Mouse (Mus musculus): ENCODE data around the gene Lrrc28.

Lrrc28 gene

DNA sequence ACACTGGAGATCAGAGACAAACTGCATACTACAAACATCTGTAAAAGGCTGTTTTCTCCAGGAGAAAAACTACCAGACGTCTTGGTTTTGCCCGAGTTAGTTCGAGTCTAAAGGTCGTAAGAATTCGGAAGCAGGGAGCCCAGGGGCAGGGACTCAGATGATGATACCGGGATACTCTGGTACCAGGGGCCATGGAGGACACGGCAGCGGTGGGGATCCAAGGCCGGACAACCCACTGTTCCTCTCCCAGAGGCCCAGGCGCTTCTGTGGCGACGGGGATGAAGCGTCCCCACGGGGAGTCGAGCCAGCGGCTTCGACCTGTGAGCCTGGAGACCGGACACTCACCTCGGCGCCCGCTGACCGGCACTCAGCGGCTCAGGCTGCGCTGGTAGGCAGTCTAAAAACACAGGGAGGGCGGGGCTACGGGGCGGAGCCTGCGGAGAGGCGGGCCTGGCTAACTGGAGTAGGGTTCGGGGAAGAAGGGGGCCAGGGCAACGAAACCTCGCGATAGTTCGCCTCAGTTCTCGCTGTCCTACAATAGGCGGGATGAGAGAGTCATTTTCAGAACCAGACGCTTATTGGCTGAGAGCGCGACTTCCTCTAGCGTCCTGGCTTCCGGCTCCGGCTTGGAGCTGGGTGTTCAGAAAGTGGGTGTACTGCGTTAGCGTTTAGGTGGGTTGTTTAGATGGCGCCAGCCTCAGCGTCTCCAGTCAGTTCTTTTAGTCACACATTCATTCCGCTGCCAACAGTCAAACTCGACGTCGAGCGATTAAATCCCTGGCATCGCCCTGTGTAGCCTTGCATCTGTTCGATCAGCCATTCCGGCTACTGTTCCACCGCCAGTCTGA is at the start of gene Lrrc28:
Gene Lrrc28 (minus strand): TSS at position 436 of the 848 bp plus-strand sequence.
- peak; percentile 99 for DNase-seq

DNA sequence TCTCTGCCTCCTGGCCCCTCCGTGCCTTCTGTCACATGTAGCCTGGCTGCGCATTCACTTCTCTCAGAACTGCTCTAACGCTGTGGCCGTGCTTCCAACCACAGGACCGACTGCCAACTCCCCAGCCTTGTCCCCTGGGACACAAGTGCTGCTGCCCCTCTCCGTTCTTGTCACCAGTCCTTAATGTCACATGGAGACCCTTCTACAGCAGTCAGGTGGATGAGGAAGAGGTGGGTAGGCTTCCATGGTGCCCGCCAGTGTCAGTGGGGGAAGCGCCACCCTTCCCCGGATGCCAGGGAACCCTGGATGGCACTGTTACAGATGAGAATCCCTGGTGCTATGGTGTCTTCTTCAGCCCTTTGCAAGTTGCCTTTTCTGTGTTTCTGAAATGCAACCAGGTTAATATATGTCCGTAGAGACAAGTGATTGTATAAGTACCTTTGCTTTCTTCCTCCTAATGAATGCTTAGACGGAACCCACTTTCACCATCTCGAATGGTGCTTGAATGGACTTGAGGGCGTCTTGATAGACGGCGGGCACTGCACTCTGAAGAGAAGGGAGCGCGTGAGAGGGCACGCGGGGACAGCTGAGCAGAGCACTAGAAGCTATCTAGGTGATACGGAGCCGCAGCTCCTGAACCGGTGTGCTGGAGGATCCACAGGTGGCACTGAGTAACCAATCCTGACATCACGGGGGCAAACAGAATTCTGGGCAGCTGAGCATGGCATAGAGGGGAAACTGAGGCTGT is 47.9 kb upstream of the Lrrc28 start:
- DNase-seq = no peak

DNA sequence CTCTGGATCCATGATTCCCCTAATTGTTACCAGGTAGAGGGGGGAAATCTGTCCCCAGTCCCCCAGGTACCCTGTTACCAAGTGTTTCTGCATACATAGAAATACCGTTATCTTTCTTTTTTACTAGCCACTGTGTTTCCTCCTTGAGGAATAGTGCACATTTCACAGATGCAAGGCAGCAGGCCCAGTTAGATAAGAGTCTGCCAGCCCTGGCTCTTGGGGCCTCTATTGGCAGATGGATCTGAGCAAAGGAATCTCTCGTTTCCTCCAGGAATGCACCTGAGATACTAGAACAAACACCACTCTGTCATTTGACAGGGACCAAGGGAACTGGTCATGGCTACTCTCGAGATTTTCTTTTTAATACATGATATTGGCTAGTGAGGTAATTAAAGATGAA is 47.1 kb upstream of the Lrrc28 start:
- DNase-seq = no peak

DNA sequence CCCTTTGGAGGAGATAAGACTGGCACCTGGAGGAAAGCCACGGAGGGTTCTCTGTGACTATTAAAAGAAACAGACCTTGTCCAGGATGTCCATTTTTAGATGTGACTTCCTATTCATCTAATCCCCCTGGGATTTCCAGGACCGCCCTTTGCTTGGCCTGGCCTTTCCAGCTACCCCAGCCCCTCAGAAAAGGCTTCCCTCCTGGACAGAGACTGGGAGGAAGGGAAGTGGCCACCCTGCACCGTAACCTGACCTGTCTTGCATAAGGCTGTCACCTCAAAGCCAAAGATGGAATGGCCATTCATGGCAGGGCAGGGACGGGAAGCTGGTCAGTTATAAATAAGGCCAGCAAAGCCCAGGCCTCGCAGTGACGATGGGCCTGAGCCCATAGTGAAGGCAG is 46.0 kb upstream of the Lrrc28 start:
- DNase-seq = no peak

DNA sequence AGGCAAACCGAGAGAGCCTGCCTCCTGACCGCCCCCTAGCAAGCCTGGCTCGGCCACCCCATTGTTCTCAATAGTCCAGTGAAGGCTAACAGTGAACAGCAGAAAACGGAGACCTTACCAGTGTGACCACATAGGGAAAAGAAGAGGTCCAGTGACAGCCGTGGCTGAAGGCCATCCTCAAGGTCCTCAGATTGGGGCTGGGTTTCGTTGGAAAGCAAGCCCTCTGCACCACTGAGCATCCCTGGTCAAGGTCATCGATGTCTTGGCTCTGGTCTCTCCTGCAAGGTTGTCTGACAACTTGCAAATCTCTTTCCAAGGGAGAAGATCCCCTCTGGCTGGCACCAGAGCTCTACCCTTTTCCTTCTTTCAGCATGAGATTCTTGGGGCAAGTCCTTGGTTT is 44.7 kb upstream of the Lrrc28 start:
- no peak for DNase-seq

DNA sequence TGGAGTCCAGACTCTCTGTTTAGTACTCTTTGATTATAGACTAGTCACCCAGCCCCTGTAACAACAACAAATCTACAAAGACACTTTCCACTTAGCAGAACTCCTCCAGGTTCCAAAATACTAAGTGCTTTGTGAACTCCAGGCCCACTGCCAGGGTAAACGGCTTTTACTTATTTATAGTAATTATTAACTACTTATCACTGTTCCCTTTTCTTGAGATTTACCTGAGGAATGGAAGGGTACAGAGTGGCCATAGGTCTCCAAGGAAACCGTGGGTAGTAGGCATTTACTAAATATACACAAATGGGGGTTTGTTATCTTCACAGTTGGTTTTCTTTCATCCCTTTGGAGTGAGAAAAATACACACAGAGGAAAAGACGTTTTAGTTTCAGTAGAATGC is 43.2 kb upstream of the Lrrc28 start:
- no peak for DNase-seq

DNA sequence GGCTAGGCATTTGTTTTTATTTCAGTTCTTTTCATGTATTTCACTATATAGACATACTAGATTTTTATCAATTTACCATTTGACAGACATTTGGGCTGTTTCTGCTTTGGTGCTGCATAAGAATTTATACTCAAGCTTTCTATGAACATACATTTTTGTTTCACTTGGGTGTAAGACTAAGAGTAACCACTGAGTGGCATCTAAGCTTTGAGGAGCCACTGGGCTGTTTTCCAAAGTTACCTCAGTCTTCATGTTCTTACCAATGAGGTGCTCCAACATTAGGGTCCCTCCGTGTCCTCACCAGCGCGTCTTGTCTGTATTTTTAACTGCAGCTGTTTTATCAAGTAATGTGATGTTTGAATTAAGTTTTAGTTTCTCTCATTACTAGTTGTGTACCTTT is 41.5 kb upstream of the Lrrc28 start:
- DNase-seq = no peak

DNA sequence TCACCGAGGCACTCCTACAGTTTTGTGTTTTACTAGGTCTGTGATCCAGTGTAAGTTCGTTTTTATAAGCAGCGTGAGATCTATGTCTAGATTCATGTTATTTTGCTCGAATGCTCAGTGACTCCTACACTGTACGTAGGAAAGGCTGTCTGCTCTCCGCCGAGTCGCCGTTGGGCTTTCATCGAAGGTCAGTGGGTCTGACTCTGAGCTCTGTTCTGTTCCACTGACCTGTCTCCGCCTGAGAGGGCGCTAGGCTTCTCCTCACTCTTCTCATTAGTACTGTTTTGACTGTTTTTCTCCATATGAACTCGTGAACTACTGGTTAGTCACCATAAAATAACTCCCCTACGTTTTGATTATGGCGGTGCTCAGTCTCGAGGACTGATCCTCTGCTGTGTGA is 37.9 kb upstream of the Lrrc28 start:
- no peak for DNase-seq

DNA sequence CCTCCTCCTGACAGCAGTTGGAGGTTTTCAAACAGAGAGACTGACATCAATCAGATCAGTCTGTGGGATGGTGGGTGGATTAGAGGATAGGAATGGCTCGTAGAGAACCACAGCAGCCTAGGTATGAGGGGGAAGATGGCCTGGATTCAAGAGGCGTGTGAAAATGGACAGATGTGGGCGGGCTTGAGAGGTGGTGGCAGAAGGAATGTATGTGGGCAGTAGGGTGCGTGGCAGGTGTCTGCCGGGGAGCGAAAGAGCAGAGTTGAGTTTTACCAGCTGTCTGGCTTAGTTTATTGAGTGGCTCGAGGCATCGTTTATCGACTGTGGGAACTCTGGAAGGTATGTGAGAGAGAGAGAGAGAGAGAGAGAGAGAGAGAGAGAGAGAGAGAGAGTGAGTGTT is 36.0 kb upstream of the Lrrc28 start:
- no peak for DNase-seq

DNA sequence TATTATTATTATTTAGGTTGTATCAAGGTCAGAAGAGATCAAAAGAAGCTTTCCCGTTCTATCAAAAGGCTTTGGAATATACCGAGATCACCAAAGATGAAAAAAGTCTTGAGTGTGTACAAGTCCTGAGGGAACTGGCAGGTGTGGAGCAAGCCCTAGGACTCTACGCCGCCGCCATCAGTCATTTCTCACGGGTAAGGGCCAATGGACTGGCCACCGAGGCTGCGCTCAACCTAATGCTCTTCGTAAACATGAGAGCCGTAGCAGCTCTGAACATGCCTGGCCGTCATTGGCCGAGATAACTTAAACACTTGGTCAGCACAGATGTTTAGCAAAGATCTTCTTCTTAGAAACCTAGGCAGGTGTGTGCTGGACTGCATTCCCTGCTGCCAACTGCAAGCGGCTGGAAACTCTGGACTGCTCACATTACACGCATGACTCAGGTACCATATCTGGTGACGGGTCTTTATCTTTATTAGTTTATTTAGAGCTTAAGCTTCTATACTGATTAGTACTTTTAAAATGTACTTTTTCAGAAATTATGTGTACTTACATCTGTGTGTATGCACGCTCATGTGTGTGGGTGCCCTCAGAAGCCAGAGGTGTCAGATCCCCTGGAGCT is 33.9 kb upstream of the Lrrc28 start:
- DNase-seq = no peak

DNA sequence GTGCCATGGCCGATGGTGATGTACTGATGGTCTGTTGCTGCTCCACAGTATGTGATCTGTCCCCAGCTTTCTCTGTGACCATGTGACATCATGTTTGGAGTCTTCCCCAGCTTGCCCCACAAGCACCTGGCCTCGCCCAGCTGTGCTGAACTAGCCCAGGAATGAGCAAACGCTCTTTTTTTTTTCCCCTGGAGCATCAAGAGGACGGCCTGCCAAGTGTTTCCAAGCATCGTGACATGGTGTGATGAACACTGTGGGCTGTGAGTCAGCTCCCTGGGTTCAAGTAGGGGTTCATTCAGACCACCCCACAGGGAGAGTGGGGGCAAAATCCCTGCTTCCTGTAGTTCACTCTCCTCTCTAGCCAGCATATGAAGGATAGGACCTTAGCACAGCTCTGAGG is 28.6 kb upstream of the Lrrc28 start:
- DNase-seq = no peak

DNA sequence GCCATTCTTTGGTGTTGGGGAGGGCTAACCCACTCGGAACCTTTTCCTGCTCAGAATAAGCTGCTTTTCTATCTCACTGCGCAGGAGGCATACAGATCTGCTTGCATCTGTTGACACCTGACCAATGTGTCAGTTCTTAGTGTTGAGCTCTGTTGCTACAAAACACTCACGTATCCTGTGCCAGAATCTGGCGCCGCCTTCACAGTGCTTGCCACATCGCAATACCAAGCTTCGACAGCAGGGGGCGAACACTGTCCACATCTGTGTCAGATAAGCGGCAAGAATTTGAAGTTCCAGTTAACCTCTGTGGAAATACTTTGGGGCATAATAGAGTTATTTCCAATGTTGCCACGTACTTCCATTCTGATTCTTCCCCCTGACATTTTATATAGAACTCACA is 27.6 kb upstream of the Lrrc28 start:
- peak; percentile 89 for DNase-seq

DNA sequence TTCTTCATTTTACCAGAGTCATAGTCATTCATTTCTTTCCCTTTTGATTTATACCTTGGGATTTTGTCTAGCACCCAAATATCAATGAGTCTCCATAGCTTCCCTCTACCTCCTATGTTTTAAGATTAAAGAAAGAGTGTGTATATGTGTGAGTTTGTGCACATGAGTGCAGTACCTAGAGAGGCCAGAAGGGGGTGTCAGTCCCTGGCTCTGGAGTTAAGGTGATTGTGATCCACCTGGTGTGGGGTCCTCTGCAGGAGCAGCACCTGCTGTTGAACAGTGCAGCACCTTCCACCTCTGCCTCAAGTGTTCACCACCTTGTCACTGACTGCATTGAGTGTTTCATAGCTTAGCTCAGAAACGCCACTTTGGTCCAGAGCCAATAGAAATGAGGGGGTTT is 25.9 kb upstream of the Lrrc28 start:
- DNase-seq = no peak

DNA sequence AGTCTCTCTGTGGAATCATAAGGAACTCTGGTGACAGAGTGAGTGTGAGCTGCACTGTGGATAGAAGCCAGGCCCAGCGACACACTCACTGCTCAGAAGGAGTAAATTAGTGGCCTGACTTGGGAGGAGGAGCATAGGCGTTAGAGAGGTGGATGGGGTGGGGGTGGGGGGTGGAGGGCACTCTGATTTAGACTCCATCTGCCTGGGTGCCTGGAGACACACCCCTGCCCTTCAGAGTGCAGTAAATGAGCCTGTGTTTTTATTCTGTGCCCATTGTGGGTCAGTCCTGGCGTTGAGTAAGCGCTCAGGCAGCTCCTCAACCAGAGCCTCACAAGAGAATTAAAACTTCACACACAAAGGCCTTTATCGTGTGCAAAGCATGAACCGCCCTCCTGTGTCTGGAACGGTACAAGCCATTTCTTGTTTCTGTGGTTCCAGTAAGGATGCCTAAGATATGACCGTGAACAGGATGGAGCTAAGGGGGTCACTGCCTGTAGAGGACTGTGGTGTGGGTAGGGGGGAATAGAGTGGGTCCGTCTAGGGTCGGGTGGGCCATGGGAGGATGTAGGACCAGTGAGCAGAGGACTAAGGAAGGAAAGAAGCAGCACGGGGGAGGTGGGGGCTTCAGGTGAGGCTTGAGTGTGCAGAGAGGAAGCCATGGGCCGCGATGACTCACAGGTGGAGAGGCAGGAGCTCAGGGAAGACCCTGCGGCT is 19.1 kb upstream of the Lrrc28 start:
- no peak for DNase-seq

DNA sequence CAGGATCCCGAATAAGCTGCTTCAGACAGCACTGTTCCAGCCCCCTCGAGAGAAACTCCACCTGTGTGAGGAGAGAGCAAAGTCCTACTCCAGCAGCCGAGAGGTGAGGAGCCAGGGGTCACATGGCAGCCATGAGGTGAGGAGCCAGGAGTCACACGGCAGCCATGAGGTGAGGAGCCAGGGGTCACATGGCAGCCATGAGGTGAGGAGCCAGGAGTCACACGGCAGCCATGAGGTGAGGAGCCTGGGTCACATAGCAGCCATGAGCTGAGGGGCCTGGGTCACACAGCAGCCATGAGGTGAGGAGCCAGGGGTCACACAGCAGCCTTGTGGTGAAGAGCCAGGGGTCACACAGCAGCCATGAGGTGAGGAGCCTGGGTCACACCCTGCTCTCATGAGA is 17.4 kb upstream of the Lrrc28 start:
- no peak for DNase-seq

DNA sequence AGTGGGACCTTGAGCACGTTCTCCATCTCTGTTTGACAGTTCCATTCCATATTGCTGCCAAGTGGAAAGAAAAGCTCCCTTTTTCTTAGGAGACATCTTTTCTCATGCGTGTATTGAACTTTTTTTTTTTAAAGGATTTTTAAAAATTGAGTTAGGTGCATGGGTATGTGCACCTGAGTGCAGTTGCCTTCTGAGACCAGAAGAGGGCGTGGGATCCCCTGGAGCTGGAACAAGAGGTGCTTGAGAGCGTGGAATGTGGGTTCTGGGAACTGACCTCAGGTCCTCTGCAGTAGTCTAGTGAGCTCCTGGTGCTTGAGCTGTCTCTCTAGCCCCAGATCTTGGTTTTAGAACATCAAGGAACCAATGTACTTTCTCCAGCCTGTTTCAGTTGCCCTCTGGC is 13.0 kb upstream of the Lrrc28 start:
- DNase-seq = no peak

DNA sequence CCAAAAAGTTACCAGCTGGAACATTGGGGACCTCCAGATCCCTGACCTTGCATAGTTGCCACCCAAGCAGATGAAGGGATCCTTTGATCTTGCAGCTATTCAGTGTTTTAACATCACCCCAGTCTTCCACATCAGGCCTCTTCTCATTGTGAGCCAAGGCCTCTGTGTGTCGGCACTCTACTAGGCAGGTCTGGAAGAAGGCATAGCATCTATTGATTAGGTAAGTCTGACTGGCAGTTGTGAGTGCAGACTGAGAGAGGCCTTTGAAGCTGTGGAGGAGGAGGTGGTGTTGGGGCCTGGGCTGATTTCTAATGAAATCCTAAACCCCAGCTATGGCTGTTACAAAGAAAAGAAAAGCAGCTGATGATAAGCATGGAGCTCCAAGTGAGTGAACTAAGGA is 10.1 kb upstream of the Lrrc28 start:
- no peak for DNase-seq

DNA sequence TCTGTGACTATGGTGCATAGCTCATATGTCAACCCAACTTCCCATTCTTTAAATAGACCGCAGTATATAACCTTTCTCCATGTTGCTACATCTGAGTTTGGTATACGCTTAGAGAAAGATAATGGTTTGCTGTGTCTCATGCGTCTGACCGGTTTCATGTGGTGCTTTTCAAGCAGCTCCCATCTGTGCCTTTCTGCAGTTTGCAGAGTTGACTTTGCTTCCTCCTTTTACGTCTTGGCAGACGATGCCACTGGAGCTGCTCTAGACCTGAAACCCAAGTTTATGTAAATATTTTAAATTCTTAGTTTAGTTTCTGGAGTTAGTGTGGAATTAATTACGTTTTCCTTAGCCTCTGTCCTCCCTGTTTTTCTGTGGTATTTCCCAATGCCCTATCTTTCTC is 9.6 kb upstream of the Lrrc28 start:
- no peak for DNase-seq

DNA sequence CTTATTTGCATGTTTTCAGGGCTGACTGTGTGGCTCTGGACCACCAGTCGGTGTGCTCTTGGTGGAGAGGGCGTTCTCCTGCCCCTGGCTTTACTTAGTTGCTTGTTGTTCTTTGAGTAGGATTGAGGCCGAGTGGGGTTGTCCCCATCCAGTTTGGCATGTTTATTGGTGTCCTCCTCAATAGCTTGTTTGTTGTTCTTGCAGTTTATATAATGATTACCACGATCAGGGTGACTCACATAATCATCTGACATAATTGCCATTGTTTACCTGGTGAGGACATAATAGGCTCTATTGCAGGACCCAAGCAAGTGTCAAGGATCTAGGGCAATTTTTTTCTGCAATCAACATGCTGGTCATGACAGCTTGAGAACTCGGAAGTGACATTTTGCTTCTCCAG is 7.1 kb upstream of the Lrrc28 start:
- no peak for DNase-seq

DNA sequence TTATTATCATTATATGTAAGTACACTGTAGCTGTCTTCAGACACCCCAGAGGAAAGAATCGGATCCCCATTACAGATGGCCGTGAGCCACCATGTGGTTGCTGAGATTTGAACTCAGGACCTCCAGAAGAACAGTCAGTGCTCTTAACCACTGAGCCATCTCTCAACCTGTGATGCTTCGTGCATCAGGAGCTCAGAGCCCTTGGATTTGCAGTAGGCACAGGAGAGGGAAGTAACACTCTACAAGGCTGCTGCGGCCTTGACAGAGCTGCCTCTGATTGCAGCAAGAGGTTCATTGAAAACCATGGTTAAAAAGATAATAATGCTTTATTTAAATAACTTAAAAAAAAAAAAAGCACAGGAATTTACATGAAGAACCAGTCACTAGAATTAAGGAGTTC is 3.3 kb upstream of the Lrrc28 start:
- no peak for DNase-seq

DNA sequence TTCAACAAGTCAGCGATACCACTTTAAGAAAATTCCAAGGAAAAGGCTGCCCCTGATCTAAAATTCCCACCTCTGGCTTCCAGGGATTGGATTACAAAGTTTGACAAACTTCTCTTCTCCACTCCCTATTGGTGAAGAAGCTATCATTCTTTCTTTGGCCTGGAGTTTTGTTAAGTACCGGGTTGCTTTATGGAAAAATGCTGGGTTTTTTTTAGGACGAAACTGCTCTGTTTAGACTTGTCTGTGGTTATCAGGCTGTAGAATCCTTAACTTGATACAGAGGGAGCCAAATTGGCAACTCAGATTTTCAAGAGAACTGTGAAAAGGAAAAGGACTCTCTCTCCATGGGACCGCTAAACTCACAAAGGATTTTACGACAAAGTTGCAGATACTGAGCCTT is 2.2 kb upstream of the Lrrc28 start, which contains the start of gene Ttc23:
Gene Ttc23 (plus strand): TSS at position 134 of the 400 bp plus-strand sequence.
- no peak for DNase-seq

DNA sequence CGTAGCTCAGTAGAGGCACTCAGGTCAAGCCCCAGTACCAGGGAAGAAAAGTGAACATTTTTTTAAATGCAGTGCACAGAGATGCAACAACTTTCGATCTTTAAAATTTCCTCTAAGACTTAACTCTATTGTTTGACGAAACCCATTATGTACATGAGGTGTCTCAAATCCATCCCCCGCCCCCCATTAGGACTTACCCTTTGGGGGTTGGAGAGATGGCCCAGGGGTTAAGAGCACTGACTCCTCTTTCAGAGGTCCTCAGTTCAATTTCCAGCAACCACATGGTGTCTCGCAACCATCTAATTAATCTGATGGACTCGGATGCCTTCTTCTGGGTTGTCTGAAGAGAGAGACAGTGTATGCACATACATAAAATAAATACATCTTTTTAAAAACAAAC is 1.1 kb upstream of the Lrrc28 start:
- no peak for DNase-seq

DNA sequence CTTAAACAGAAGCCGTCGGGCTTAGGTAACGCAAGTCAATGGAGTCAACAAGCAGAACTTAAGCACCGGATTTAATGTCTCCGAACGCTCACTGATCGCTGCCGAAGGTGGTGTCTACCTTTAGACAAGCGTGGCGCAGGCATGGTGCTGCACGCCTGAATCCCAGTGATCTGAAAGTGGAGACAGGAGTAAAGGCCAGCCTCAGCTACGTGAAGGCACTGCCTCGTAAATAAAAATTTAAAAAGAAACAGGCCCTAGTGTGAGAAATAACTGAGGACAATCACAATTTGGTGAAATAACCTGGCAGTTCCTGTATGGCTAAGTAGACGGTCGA is 580 bp upstream of the Lrrc28 start:
- no peak for DNase-seq

DNA sequence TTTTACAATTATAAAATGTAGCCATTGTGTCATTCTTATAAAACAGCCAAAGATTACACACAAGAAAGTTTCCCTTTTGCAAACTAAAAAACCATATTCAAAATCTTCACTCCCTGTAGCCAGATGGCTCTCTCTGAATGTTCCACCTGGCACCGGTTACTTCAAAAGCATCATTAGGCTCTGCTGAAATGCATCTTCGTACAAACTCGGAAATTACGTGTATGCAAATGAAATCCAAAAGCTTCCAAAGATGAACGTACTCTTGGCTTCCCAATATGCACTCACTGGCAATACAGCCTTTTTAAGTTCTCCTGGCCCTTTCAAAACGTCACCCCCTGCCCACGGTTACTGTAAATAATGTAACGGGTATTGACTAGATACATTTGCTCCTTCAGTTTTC is 777 bp downstream of the Lrrc28 start:
- DNase-seq = no peak
